Mouse (Mus musculus) gastrocnemius, postnatal 25 days (tissue): ENCODE data around the gene E130114P18Rik. TPM values are rescaled to one million over a fixed set of nuclear protein-coding genes. Genes with fewer than 3 reads are reported as not detected.

Source experiments
- DNase-seq: peaks from one replicate; pipeline ENCODE4 v3.0.0; 2022
- long read RNA-seq, 2 experiments: library from polyadenylated mRNA; stranded (forward); transcript quantifications; one replicate each; pipeline ENCODE4 v2.0.0; 2021
- total RNA-seq, 2 experiments: library from RNA; stranded (reverse); gene quantifications; 1 replicate in 1 of 2; 2 replicates in 1 of 2; pipeline ENCODE4 v1.2.3; 2021

The E130114P18Rik gene
- total RNA-seq = under 1 TPM in 1 of 2 experiments, not detected in 1; 0.41 TPM
- long read RNA-seq, experiment 1, partial matches to known transcripts = 0 of 1 reads
- long read RNA-seq, experiment 1, other reads (novel, unspliced or antisense) = 1 of 1 reads
- long read RNA-seq, experiment 2, partial matches to known transcripts = 0 of 1 reads
- long read RNA-seq, experiment 2, other reads (novel, unspliced or antisense) = 1 of 1 reads

- DNase-seq = peak; percentile 65
These were observed at the start of gene E130114P18Rik for GRCm38 (mm10) chr4:97777706-97778176. Gene E130114P18Rik, minus strand, starts transcription at chr4:97778078.

- DNase-seq = no peak
These were observed 49.2 kb upstream of the E130114P18Rik start for GRCm38 (mm10) chr4:97827115-97827514.

GRCm38 (mm10) chr4:97825841-97826240 lies 48.0 kb upstream of the E130114P18Rik start:
- no peak for DNase-seq

GRCm38 (mm10) chr4:97825432-97825831 lies 47.6 kb upstream of the E130114P18Rik start:
- no peak for DNase-seq

GRCm38 (mm10) chr4:97824451-97824850 lies 46.6 kb upstream of the E130114P18Rik start:
- DNase-seq = no peak

GRCm38 (mm10) chr4:97823512-97823911 lies 45.6 kb upstream of the E130114P18Rik start:
- DNase-seq = no peak

GRCm38 (mm10) chr4:97821556-97822251 lies 43.8 kb upstream of the E130114P18Rik start:
- DNase-seq = no peak

- no peak for DNase-seq
These were observed 42.8 kb upstream of the E130114P18Rik start for GRCm38 (mm10) chr4:97820474-97821259.

GRCm38 (mm10) chr4:97819101-97819500 lies 41.2 kb upstream of the E130114P18Rik start:
- no peak for DNase-seq

GRCm38 (mm10) chr4:97818498-97818897 lies 40.6 kb upstream of the E130114P18Rik start:
- no peak for DNase-seq

- DNase-seq = no peak
These were observed 39.9 kb upstream of the E130114P18Rik start for GRCm38 (mm10) chr4:97817741-97818140.

- DNase-seq = no peak
These were observed 38.9 kb upstream of the E130114P18Rik start for GRCm38 (mm10) chr4:97816753-97817152.

GRCm38 (mm10) chr4:97816001-97816400 lies 38.1 kb upstream of the E130114P18Rik start:
- no peak for DNase-seq

GRCm38 (mm10) chr4:97814515-97814914 lies 36.6 kb upstream of the E130114P18Rik start:
- DNase-seq = no peak

- no peak for DNase-seq
These were observed 36.1 kb upstream of the E130114P18Rik start for GRCm38 (mm10) chr4:97813996-97814395.

GRCm38 (mm10) chr4:97813035-97813434 lies 35.2 kb upstream of the E130114P18Rik start:
- DNase-seq = no peak

GRCm38 (mm10) chr4:97810348-97810939 lies 32.6 kb upstream of the E130114P18Rik start:
- DNase-seq = no peak

GRCm38 (mm10) chr4:97809582-97810295 lies 31.9 kb upstream of the E130114P18Rik start:
- no peak for DNase-seq

GRCm38 (mm10) chr4:97808885-97809284 lies 31.0 kb upstream of the E130114P18Rik start:
- DNase-seq = no peak

- DNase-seq = no peak
These were observed 29.0 kb upstream of the E130114P18Rik start for GRCm38 (mm10) chr4:97806924-97807323.

- no peak for DNase-seq
These were observed 28.3 kb upstream of the E130114P18Rik start for GRCm38 (mm10) chr4:97805896-97806808.
